23 mouse cellular contexts compared by ENCODE assay signal in genomic region chr4:130761809-130762208, GRCm38 (mm10). TPM values are rescaled to one million over a fixed set of nuclear protein-coding genes. Genes with fewer than 3 reads are reported as not detected.
DNase-seq lines count a peak whose midpoint lies in the region; ATAC-seq lines count a peak whose summit lies in the region.
"Had no signal": no experiment of that assay in that cellular context is flagged by ENCODE, and none has a peak within 500 bp of the region (broad histone marks: within the 10 kb centered on the region; RNA-seq: fewer than 3 reads in every experiment).

No protein-coding gene starts in this region.

- no peaks in the 10 kb centered on the region for H3K27me3 ChIP-seq in heart, embryonic 13.5 days (replicated peaks)
- H3K27me3 ChIP-seq: embryonic facial prominence, embryonic 12.5 days; limb, embryonic 13.5 days; midbrain, embryonic 13.5 days; neural tube, embryonic 13.5 days had no signal

- peak overlapping the region; percentile 41 for H3K27ac ChIP-seq in heart, embryonic 13.5 days (replicated peaks)
- H3K27ac ChIP-seq: embryonic facial prominence, embryonic 12.5 days; hindbrain, postnatal 0 days; limb, embryonic 13.5 days; liver, embryonic 14.5 days; midbrain, embryonic 13.5 days; neural tube, embryonic 13.5 days had no signal

- ATAC-seq in heart, embryonic 13.5 days (ENCODE audit: extremely low read depth, insufficient number of reproducible peaks, low FRiP score, low TSS enrichment): no peak
- ATAC-seq: activated CD4-positive, CD25-positive, alpha-beta regulatory T cell, adult 4 months; forebrain, embryonic 14.5 days; hindbrain, postnatal 0 days; midbrain, embryonic 13.5 days had no signal

- H3K9me3 ChIP-seq in heart, embryonic 13.5 days: no peaks in the 10 kb centered on the region
- H3K9me3 ChIP-seq: embryonic facial prominence, embryonic 12.5 days; hindbrain, embryonic 10.5 days; limb, embryonic 13.5 days; midbrain, embryonic 13.5 days; neural tube, embryonic 13.5 days had no signal

- 76% methylated on average over 5 of the region's 5 CpGs for WGBS in heart, embryonic 13.5 days

- DNase-seq in heart, postnatal 4 days: no peak
- DNase-seq in kidney, postnatal 14 days: peak; percentile 40
- no peak for DNase-seq in kidney, postnatal 10 days
- DNase-seq in R1 (ENCODE audit: low read depth, low spot score): peak; percentile 68
- DNase-seq in lung, postnatal 10 days: peak; percentile 21
- no peak for DNase-seq in frontal cortex, postnatal 36 days (ENCODE audit: low spot score in 2 of 2)
- DNase-seq: adrenal gland, postnatal 10 days; cerebellum, adult 9-11 months; kidney, adult 8-10 months; layer of hippocampus, postnatal 36 days; right cerebral cortex, adult 18-20 months; thymus, postnatal 14 days had no signal

- peaks cover 26% of the 10 kb centered on the region for H3K4me1 ChIP-seq in heart, embryonic 13.5 days
- H3K4me1 ChIP-seq: embryonic facial prominence, embryonic 12.5 days; hindbrain, embryonic 10.5 days; limb, embryonic 13.5 days; midbrain, embryonic 13.5 days; neural tube, embryonic 13.5 days had no signal

- no peak overlapping the region for H3K4me2 ChIP-seq in heart, embryonic 13.5 days
- H3K4me2 ChIP-seq: embryonic facial prominence, embryonic 12.5 days; limb, embryonic 13.5 days; midbrain, embryonic 13.5 days; neural tube, embryonic 13.5 days had no signal

- H3K9ac ChIP-seq in heart, embryonic 13.5 days: no peak overlapping the region
- H3K9ac ChIP-seq: embryonic facial prominence, embryonic 12.5 days; limb, embryonic 13.5 days; liver, embryonic 14.5 days; midbrain, embryonic 13.5 days; neural tube, embryonic 13.5 days had no signal

- peaks cover 95% of the 10 kb centered on the region for H3K36me3 ChIP-seq in heart, embryonic 13.5 days

- no peak overlapping the region for H3K4me3 ChIP-seq in heart, embryonic 13.5 days
- H3K4me3 ChIP-seq: embryonic facial prominence, embryonic 12.5 days; erythroblast, embryonic 14.5 days; hindbrain, embryonic 10.5 days; limb, embryonic 13.5 days; midbrain, embryonic 13.5 days; neural tube, embryonic 13.5 days had no signal

RNA-seq across cellular contexts. Expression of gene Sdc3, which starts 30.5 kb away (rescaled TPM):
- polyA plus RNA-seq in heart, embryonic 13.5 days (2015; fragmentation: Nextera tagmentation; extraction: Ambion mirVana): 21.7 and 23.9 TPM in 2 replicates
- 10 to 100 TPM; 54.7 to 60.1 TPM for total RNA-seq in heart, postnatal 4 days (2021)

Comparison
In these comparisons a context has a peak if more than half of its experiments do, and no peak if none do; other contexts are left out.
1. DNase-seq: peak in kidney, postnatal 14 days (single experiment), R1 (single experiment) and lung, postnatal 10 days (single experiment); none in heart, postnatal 4 days (single experiment), kidney, postnatal 10 days (single experiment) and frontal cortex, postnatal 36 days (0 of 2).